Mouse (Mus musculus): Measurements from ENCODE around the gene Trmt10c. TPM values are rescaled to one million over a fixed set of nuclear protein-coding genes. Genes with fewer than 3 reads are reported as not detected.

Trmt10c gene
- total and polyA plus RNA-seq, 2 experiments = 3.7 to 10.5 TPM

GRCm38 (mm10) chr16:56036501-56036900, 1.1 kb downstream of the Trmt10c start:
- peak; percentile 16 for DNase-seq (ENCODE audit: extremely low read depth, low read depth, low spot score)
- WGBS = 30% methylated on average over 6 of the region's 6 CpGs
- Histone ChIP-seq H3K79me2 (ENCODE audit: control insufficient read depth, insufficient read depth, low read length) (peaks cover 8% of the 10 kb centered on the region; the same call in 1 of the 2 replicates), H3K4me3 (ENCODE audit: insufficient read depth, low read depth, low read length) (peak overlapping the region; percentile 49; the same call in 1 of the 2 replicates), H3K27me3 (ENCODE audit: control insufficient read depth, insufficient read depth, low read length) (no peaks in the 10 kb centered on the region), H3K36me3 (ENCODE audit: control insufficient read depth, insufficient read depth, low read length) (peaks cover 11% of the 10 kb centered on the region), H3K4me1 (ENCODE audit: control insufficient read depth, insufficient read depth, low read length) (peaks cover 4% of the 10 kb centered on the region), H3K27ac (replicated peaks; ENCODE audit: insufficient read depth, low read depth, low read length) (no peak overlapping the region), H3K9ac (ENCODE audit: low read depth, low read length) (peak overlapping the region; percentile 37; the same call in 1 of the 2 replicates)
- TF ChIP-seq CTCF (IDR thresholded peaks at IDR 0.05; ENCODE audit: low read depth, low read length) = no peak
- TF ChIP-seq POLR2A (IDR thresholded peaks at IDR 0.05; ENCODE audit: extremely low read depth, insufficient read depth, low read length) = no peak

GRCm38 (mm10) chr16:56034566-56034965, 3.1 kb downstream of the Trmt10c start:
- DNase-seq (ENCODE audit: extremely low read depth, low read depth, low spot score) = no peak
- 95% methylated on average over 6 of the region's 6 CpGs for WGBS
- H3K79me2 ChIP-seq (ENCODE audit: control insufficient read depth, insufficient read depth, low read length) = peaks cover 8% of the 10 kb centered on the region; the same call in 1 of the 2 replicates
- no peak overlapping the region for H3K4me3 ChIP-seq (ENCODE audit: insufficient read depth, low read depth, low read length)
- no peaks in the 10 kb centered on the region for H3K27me3 ChIP-seq (ENCODE audit: control insufficient read depth, insufficient read depth, low read length)
- H3K36me3 ChIP-seq (ENCODE audit: control insufficient read depth, insufficient read depth, low read length) = peaks cover 11% of the 10 kb centered on the region
- H3K4me1 ChIP-seq (ENCODE audit: control insufficient read depth, insufficient read depth, low read length) = peaks cover 7% of the 10 kb centered on the region
- H3K9ac ChIP-seq (ENCODE audit: low read depth, low read length) = no peak overlapping the region
- TF ChIP-seq CTCF (IDR thresholded peaks at IDR 0.05; ENCODE audit: low read depth, low read length) (no peak), POLR2A (IDR thresholded peaks at IDR 0.05; ENCODE audit: extremely low read depth, insufficient read depth, low read length) (no peak)
- H3K27ac ChIP-seq (replicated peaks; ENCODE audit: insufficient read depth, low read depth, low read length) = no peak overlapping the region

- peak; percentile 94 for DNase-seq (ENCODE audit: extremely low read depth, low read depth, low spot score)
- Histone ChIP-seq H3K79me2 (ENCODE audit: control insufficient read depth, insufficient read depth, low read length) (peaks cover 13% of the 10 kb centered on the region; the same call in 1 of the 2 replicates), H3K4me3 (ENCODE audit: insufficient read depth, low read depth, low read length) (peak within 1 kb of the TSS; percentile 95), H3K27me3 (ENCODE audit: control insufficient read depth, insufficient read depth, low read length) (no peaks in the 10 kb centered on the region), H3K4me1 (ENCODE audit: control insufficient read depth, insufficient read depth, low read length) (peaks cover 9% of the 10 kb centered on the region), H3K36me3 (ENCODE audit: control insufficient read depth, insufficient read depth, low read length) (peaks cover 9% of the 10 kb centered on the region), H3K9ac (ENCODE audit: low read depth, low read length) (peak within 1 kb of the TSS; percentile 94), H3K27ac (replicated peaks; ENCODE audit: insufficient read depth, low read depth, low read length) (peak within 1 kb of the TSS; percentile 95)
- under 1% methylated on average over 39 of the region's 39 CpGs for WGBS
- TF ChIP-seq CTCF (IDR thresholded peaks at IDR 0.05; ENCODE audit: low read depth, low read length) (no peak), POLR2A (IDR thresholded peaks at IDR 0.05; ENCODE audit: extremely low read depth, insufficient read depth, low read length) (peak; percentile 93)
Measured at GRCm38 (mm10) chr16:56029661-56030082, 7.9 kb downstream of the Trmt10c start, which contains the start of gene Pcnp. Pcnp (minus strand) TSS chr16:56029739.

GRCm38 (mm10) chr16:56028722-56029551, 8.7 kb downstream of the Trmt10c start:
- DNase-seq (ENCODE audit: extremely low read depth, low read depth, low spot score) = peak; percentile 66
- Histone ChIP-seq H3K4me3 (ENCODE audit: insufficient read depth, low read depth, low read length) (peak overlapping the region; percentile 95), H3K79me2 (ENCODE audit: control insufficient read depth, insufficient read depth, low read length) (peaks cover 13% of the 10 kb centered on the region; the same call in 1 of the 2 replicates), H3K9ac (ENCODE audit: low read depth, low read length) (peak overlapping the region; percentile 94), H3K4me1 (ENCODE audit: control insufficient read depth, insufficient read depth, low read length) (peaks cover 9% of the 10 kb centered on the region), H3K36me3 (ENCODE audit: control insufficient read depth, insufficient read depth, low read length) (peaks cover 7% of the 10 kb centered on the region), H3K27ac (replicated peaks; ENCODE audit: insufficient read depth, low read depth, low read length) (peak overlapping the region; percentile 78), H3K27me3 (ENCODE audit: control insufficient read depth, insufficient read depth, low read length) (no peaks in the 10 kb centered on the region)
- under 1% methylated on average over 62 of the region's 62 CpGs for WGBS
- TF ChIP-seq POLR2A (IDR thresholded peaks at IDR 0.05; ENCODE audit: extremely low read depth, insufficient read depth, low read length) (no peak), CTCF (IDR thresholded peaks at IDR 0.05; ENCODE audit: low read depth, low read length) (no peak)

GRCm38 (mm10) chr16:56027854-56028629, 9.6 kb downstream of the Trmt10c start:
- no peak for TF ChIP-seq CTCF (IDR thresholded peaks at IDR 0.05; ENCODE audit: low read depth, low read length)
- TF ChIP-seq POLR2A (IDR thresholded peaks at IDR 0.05; ENCODE audit: extremely low read depth, insufficient read depth, low read length) = no peak
- Histone ChIP-seq H3K4me3 (ENCODE audit: insufficient read depth, low read depth, low read length) (no peak overlapping the region; the same call in 1 of the 2 replicates), H3K79me2 (ENCODE audit: control insufficient read depth, insufficient read depth, low read length) (peaks cover 13% of the 10 kb centered on the region; the same call in 1 of the 2 replicates), H3K36me3 (ENCODE audit: control insufficient read depth, insufficient read depth, low read length) (peaks cover 5% of the 10 kb centered on the region), H3K4me1 (ENCODE audit: control insufficient read depth, insufficient read depth, low read length) (peaks cover 9% of the 10 kb centered on the region), H3K9ac (ENCODE audit: low read depth, low read length) (peak overlapping the region; percentile 94; the same call in 1 of the 2 replicates), H3K27ac (replicated peaks; ENCODE audit: insufficient read depth, low read depth, low read length) (no peak overlapping the region), H3K27me3 (ENCODE audit: control insufficient read depth, insufficient read depth, low read length) (no peaks in the 10 kb centered on the region)
- WGBS = 5% methylated on average over 12 of the region's 12 CpGs
- peak; percentile 63 for DNase-seq (ENCODE audit: extremely low read depth, low read depth, low spot score)

All from liver, adult 2 months (tissue).